Mouse (Mus musculus): ENCODE results near the gene Phf20.

DNA sequence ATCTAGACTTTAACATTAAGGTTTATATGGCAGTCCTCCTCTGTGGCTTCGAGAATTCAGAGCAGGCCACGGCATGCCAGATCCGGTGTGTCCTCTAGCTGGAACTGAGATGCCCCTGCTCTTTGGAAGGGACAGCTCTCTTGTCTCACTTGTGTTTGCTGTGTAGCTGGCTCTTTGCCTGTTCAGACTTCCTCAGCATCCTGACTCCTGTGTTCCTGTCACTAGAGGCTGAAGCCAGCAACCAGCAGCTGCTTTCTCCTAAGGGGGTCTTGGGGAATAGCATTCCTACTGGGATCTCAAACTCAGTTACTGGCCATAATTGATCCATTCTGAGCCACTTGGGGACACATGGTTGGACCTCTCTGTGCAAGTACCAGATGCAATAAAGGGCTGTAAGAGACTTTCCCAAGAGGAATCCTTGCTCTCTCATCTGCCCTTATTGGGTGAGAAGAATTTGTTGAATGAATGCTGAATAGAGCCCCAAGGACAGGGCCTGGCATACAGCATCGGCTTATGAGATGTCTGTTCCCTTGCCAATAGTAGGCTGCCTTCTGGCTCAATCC is 153.1 kb downstream of the Phf20 start:
- TF ChIP-seq CTCF (IDR thresholded peaks at IDR 0.05; ENCODE audit: low read depth) (no peak), EP300 (IDR thresholded peaks at IDR 0.05; ENCODE audit: low read depth) (no peak)
